Mouse (Mus musculus): ENCODE results near the gene Aph1c.
"Not testable (repeated sequence)": the region's sequence is repeated elsewhere in the genome, so short reads cannot be mapped to it uniquely, and the experiment has no call there.

The Aph1c gene

DNA sequence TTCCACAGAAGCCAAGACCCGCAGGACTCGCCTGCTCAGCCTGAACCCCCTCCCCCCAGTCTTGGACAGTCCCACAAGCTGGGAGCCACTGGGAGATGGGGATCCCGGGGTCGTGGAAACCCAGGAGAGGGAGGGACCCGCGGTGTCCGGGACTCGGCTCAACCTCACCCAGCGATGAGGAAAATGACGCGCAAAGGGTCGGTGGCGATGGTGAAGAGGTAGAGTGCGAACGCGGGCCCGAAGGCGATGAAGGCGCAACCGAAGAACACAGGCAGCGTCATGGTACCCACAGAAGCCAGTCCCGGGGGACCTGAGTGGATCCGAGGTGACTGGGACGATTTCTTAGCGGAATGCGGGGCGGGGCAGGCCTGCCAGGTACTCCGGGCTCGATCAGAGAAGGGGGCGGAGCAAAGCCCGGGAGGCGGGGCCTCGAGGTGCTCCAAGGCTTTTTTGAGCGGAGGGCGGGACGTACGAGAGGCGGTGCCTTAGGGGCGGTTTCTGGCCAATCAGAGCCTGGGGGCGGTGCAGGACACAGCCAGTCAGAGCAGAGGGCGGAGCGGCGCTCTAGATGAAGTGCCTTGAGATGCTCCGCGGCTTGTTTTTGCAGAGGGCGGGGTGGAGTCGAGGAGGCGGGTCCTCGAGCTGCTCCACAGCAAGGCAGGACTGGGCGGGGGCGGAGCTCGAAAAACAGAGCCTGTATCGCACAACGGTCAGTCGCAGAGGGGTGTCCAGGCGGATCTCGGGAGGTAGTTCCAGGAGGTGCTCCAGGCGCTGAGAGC, at the start of gene Aph1c:
TSS of gene Aph1c (minus strand) at position 409 of the 779 bp plus-strand sequence.
- DNase-seq (ENCODE audit: low read depth, low spot score): peak; percentile 99

DNA sequence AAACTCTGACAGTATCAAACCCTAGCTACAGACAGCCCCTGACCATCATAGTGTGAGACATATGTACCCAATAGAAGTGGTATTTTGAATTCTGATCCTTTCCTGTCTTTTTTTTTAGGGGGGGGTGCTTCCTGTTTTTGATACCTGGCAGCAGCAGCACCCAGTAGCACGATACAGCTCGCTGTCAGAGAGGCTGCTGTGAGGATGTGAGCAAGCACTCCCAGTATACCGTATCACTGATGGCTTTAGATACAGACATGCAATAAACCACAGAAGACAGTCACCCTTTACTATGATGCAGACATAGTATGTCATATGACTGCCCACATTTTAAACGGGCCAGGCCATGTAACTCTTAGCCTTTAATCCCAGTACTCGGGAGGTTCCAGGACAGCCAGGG, 49.0 kb upstream of the Aph1c start:
- DNase-seq (ENCODE audit: low read depth, low spot score): no peak

DNA sequence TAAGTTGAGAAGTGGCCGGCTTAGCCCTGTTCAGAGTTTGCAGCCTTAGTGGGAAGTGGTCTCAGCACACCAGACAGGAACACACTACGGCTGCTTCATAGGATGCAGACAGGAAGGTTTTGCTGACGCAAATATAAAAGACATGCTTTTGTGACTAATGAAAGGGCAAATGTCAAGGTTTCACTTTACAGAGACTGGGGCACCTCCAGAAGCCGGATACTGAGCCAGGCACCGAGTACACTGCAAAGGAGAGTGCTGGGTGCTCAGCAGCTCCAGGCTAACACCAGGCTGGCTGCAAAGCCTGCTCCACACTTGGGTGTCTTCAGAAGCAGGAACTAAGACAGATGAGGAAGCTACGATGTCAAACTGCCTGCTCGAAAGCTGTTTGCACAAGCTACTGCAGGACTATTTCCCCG, 47.9 kb upstream of the Aph1c start:
- no peak for DNase-seq (ENCODE audit: low read depth, low spot score)

DNA sequence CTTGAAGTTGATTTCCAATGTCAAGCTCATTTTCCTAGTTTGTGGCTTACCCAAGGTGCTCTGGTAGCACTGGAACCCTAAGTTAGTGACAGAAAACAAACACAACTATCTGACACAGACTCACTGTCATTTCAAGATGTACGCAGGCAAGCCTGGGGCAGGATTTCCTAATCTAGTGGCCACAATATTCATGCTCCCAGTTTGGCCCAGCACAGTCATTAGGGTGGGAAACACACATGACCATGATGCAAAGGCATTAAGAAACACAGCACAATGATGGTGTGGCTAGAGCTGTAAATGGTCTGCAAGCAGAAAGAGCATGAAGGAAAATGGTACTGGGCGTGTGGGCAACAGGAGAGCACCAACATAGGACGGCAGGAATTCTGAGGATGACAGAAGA, 47.3 kb upstream of the Aph1c start:
- DNase-seq (ENCODE audit: low read depth, low spot score): no peak

DNA sequence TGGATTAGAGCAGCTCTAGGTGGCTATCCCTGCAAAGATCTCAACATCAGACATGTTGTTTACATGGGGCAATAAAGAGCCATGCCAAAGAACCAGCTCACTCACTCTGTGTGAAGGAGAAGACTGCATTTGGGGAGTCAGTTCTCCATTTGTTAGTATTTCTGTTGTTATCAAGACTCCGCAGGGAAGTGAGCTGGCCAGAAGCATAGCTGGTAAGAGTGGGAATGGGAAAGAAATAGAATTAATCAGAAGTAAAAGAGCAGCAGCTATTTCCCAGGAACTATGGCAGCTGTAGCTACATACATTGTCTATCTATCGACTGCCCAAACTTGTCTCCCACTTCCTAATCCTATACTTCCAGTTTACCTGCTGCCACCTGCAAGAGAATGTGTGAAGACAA, 46.2 kb upstream of the Aph1c start:
- no peak for DNase-seq (ENCODE audit: low read depth, low spot score)

DNA sequence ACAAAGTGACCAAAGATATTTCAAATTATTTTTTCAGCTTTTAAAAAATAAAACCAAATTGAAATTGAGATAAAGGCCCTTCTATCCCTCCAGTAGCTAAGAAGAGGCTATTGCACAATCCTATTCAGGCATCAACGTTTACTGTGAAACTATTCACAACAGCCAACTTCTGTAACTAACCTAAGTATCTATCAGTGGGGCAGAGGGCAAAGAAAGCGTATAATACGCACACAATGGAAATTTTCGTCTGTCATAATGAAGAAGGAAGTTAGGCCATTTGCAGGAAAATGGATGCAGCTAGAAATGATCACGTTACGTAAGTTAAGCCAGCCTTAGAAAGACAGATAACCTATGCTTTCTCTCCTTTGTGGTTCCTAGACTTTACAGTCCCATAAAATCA, 45.0 kb upstream of the Aph1c start:
- no peak for DNase-seq (ENCODE audit: low read depth, low spot score)

DNA sequence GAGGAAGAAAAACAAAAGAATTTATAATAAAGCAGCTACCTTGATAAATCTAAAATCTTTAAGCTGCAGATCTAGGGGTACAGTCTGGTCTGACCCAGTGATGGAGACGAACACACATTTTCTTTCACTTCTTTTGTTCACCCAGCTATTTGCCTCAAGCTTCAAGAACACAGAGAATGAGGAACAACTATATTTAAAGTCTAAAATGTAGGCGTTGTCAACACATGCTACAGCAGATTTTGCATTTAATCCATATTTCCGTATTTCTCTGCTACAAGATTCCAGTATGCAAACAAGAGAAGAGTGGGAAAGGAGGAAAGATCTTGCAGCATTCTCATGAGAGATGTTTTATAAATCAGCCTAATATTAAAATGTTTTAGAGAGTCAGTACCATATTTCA, 44.4 kb upstream of the Aph1c start:
- DNase-seq (ENCODE audit: low read depth, low spot score): no peak

DNA sequence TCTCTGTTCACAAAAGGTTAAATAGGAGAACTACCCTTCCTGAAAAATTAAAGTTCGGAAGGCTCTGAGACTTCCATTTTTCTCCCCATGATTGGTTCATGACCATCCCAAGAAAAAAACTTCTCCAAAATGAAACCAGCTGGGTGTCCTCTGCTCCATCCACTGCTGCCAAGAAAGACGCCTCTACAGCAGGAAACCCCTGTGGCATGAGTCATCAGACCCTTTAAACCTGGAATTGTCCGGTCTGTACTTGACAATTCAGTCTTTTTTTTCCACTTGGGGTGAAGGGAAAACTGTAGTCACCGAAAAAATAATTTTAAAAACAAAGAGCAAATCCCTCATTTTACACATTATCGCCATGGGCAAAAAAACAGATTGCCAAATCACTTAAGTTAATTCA, 42.1 kb upstream of the Aph1c start:
- DNase-seq (ENCODE audit: low read depth, low spot score): no peak

DNA sequence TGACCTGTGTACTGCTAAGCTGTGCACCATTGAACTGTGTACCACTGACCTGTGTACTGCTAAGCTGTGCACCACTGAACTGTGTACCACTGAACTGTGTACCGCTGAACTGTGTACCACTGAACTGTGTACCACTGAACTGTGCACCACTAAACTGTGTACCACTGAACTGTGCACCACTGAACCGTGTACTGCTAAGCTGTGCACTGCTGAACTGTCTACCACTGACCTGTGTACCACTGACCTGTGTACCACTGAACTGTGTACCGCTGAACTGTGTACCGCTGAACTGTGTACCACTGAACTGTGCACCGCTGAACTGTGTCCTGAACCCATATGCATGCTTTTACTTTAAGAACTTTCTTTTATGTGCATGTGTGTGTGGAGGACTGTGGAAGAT, 39.8 kb upstream of the Aph1c start:
- no peak for DNase-seq (ENCODE audit: low read depth, low spot score)

DNA sequence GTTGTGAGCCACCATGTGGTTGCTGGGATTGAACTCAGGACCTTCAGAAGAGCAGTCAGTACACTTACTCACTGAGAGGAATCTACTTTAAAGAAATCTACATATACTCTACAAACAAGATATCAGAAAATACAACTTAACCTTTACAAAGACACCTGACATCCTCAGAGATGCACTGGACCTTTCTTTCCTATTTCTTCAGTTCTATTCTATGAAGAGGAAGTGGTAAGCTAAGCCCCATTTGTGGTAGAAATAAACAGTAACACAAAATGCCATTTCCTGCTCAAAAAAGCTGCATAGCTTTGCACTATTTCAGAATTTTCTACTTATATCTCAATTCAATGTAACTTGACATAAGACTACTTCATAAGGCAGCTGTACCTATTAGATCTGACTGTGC, 39.0 kb upstream of the Aph1c start:
- DNase-seq (ENCODE audit: low read depth, low spot score): no peak

DNA sequence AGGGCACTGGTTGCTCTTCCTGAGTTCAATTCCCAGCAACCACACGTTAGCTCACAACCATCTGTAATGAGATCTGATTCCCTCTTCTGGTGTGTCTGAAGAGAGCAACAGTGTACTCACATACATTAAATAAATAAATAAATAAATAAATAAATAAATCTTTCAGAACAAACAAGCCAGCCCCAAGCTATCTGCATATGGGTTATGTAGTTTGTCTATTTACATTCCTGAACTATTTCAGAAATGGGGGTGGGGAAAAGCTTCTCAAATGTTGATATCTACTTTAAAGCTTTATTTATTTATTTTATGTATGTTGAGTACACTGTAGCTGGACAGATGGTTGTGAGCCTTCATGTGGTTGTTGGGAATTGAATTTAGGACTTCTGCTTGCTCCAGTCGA, 38.5 kb upstream of the Aph1c start:
- not testable (repeated sequence) for DNase-seq (ENCODE audit: low read depth, low spot score)

DNA sequence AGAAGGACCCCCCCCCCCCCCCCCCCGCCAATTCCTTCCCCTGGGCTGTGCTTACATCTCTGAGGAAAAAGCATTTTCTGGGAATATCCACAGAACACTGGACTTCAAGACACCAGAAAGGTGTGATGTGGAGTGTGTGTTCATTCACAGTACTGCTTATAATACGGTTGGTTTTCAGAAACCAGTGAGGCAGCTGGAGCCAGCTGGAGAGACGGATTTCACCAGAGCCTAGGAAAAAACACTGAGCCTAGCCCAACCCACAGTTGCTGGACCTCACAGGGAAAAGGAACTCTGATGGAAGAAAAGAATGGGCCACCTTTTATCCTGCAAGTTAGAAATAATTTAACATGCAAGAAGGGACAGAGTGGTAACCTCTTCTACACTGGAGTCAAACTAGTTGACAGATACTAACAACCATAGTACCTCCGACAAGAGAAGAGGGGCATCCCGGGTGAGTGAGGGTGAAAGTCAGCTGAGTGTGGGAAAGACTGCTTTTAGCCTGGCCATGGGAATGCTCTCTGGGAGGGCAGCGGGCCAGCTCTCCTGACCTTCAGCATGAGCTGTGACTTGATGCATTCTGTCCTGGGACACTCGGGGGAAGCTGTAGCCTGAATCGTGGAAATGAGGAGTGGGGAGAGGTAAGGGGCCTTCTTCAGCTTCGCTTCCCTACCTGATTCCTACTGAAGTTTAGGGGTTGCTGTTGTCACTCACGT, 37.6 kb upstream of the Aph1c start:
- DNase-seq (ENCODE audit: low read depth, low spot score): no peak

DNA sequence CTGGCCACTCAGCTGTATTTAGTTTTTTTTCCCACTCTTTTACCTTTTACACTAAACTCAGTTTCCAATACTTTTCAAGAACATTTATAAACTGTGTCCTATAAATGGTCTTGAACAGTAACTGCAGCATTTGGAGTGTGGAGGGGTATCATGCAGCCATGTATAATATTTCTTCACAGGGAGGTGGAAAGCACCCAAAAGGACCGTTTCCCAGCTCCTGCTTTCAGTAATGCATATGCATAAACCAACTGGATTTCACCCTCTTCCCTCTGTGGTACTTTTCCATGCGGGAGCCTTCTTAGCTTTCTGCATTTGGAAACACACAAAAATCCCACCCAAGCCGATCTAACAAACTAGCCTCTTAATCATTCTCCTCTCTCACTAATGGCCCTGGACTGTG, 30.2 kb upstream of the Aph1c start:
- no peak for DNase-seq (ENCODE audit: low read depth, low spot score)

DNA sequence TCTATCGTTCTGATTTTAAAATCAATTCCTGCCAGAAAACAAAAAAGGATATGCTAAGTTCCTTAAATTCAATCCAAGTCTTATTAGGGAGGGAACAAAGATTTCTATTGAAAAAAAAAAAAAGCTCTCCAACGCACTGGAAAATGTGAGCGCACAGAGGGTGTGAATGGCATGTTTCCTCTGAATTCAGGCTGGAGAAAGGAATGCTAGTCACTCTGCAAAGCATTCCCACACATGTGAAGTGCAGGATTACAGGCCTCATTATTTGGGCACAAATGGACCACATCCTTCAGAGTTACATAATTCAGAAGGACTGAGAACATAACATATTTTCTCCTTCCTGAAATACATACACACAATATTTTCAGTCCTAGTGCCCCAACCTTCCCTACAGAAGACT, 28.9 kb upstream of the Aph1c start:
- DNase-seq (ENCODE audit: low read depth, low spot score): no peak

DNA sequence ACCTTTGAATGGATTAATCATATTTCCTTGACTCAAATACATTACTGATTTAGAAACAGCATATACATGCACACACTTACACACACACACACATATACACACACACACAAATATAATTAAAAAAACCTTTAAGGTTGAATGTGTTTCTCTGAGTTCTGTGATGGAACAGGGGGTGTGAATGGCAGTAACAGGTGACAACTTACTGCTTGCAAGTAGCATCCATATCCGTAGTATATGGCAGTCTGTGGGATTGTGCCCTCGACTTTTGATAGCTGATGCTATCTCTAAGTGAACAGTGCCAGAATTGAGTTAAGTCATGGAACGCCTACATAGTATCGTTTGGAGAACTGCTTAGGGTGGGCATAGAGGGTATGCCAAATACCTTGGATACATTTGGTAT, 27.7 kb upstream of the Aph1c start:
- DNase-seq (ENCODE audit: low read depth, low spot score): no peak

DNA sequence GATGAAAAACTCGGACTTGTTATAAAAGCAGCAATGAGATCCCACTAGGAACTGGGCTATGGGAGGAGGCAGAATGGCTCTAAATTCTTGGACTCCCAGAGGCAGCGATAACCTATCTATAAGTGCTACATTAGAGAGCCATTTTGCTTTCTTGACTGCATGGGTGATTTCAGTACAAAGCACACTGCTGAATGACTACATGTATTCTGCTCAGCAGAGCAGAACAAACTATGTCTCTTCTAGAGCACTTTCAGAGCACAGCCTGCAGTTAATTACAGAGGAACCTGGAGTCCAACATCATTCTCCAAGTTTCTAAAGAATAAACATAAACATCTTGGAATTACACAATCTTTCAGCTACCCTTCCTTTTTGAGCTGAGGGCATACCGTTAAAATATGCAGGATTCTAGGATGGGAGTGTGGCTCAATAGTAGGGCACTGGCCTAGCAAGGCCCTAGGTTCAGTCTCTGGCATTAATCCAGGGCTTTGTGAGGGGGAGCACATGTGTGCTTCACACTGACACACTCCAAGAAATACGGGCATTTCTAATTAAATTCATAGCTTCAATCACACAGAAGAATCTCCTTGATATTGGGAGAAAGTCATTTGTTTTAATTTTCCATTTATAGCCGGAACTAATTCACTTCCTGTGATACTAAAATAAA, 26.7 kb upstream of the Aph1c start:
- no peak for DNase-seq (ENCODE audit: low read depth, low spot score)

DNA sequence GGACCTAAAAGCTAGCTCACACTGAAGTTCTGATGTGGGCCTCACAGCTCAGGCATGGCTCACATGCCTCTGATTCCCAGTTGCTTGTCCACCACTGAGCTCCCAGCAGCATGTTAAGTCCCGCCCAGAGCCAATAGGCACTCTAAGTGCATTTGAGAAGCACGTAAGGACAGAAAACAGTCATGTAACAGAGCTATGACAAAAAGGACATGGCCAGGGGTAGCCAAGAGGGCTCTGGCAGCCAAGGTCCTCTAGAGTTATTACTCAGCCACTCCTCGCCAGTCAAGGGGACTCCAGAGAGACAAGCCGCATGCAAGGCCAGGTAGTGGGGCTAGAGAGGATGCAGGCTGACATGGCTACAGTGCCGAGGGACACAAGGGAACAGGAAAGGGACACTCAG, 25.0 kb upstream of the Aph1c start:
- no peak for DNase-seq (ENCODE audit: low read depth, low spot score)

DNA sequence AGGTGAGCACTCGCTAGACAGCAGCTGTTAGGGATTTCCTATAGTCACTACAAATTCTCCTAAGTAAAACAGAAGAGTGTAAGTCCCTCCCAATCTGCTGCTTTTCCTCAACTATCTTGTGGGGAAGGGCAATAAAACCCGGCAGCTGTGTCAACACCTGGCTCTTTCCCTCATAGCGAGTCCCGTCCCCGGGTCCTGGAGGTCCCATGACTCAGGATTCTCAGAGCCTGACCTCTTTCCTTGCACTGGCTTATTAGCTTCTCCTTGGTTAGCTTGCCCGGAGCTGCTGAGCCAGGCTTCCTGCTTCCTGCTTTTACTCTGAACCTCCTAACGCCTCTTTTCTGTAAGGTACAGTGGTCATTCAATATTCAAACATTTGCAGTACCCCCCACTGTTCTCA, 21.3 kb upstream of the Aph1c start:
- DNase-seq (ENCODE audit: low read depth, low spot score): peak; percentile 65

DNA sequence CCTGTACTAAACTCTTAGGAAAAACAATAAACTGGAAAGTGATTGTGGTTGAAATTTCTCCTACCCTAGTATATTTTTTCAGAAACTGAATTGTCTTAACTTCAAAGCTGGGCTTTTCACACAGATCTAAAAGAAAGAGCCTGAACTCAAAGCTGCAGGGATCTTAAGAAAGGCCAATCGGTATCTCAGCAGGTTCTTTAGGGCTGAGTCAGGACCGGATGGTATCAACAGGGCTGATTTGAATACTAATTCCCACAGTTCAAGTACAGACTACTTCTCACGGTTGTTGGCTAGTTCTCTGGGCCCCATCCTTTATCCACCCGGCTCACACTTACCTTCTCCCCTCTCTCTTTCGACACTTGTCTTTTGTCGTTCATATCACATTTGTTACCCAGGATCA, 18.1 kb upstream of the Aph1c start:
- no peak for DNase-seq (ENCODE audit: low read depth, low spot score)

DNA sequence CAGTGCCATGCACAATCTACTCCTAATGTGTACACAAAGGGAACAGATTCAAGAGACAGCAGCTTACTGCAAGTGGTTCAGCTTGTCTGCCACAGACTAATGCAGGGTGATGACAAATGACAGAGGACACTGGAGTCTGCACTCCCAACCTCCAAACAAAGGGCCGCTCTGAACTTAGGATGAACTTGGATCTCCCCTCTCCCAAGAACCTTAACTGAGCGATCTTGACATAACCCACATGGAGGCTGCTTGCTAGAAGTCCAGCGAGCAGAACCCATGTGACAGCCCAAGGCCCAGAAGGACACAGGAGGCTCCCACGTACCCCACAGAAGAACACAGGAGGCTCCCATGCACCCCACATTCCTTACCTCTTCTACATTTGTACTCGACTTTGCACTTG, 16.4 kb upstream of the Aph1c start:
- DNase-seq (ENCODE audit: low read depth, low spot score): peak; percentile 14

DNA sequence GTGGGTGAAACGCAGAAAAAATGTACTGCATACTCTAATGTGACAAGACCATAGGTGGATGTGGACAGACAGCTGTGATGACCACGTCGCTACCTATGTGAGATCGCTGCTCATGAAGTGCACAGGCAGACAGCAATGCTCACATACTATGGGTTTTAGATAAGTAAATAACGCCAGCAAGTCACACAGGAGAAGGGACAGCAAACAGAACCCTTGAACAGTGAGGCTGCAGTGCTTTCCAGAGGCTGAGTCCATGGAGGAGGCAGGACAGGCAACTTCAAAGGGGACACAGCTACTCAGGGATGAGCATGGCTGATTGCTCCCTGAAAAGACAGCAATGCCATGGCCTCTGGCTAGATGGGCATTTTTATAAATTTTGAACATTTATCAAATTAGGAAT, 12.3 kb upstream of the Aph1c start:
- DNase-seq (ENCODE audit: low read depth, low spot score): no peak

DNA sequence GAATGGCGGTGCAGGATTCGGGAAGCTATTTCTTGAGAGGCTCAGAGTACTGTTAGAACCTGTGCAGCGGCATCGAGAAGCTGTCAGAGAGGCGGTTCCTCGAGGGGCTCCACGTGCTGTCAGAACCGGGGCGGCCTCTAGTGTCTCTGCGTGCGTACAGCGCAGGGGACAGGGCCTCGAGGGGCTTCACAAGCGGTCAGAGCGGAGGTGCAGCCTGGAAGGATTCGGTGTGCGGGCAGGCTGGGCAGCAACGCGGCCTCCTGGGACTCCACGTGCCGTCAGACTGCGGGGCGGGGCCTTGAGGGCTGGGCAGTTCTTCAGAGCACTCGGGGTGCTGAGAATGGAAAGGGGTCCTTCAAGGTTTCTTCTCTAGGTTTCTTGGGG, 563 bp upstream of the Aph1c start:
- DNase-seq (ENCODE audit: low read depth, low spot score): no peak

DNA sequence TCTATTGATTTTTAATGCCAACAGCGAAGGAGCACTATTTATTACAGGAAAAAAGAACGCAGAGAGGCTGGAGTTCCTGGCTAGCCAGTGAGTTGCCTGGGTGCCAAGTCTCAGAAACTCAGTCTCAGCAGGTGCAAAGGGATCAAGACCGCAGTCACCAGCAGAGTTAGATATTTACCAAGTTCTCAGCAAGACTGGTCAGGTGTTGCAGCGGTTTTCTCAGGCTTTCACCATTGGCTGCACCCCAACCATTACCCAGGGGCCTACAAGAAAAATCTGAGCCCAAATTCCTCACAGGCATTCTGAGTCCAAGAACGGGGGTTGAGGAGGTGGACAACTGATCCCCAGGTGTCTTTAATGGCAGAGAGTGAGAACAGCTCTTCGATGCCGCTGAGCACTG, 675 bp downstream of the Aph1c start:
- DNase-seq (ENCODE audit: low read depth, low spot score): no peak

All from mesoderm, embryonic 11.5 days (tissue).